Mouse (Mus musculus) thymus, adult 2 months (tissue): ENCODE results near the gene Nat8f6. TPM values are rescaled to one million over a fixed set of nuclear protein-coding genes. Genes with fewer than 3 reads are reported as not detected.

Source experiments
- DNase-seq: peaks from one replicate; pipeline ENCODE4 v3.0.0; 2021
- H3K27ac ChIP-seq: fragments of 200-500 bp; 2 replicates; pipeline ENCODE4 v1.5.1; 2012; ENCODE audit warnings: low read length, control low read depth; ENCODE audit not compliant: control insufficient read depth, insufficient read depth
- H3K27me3 ChIP-seq: fragments of 200-500 bp; 2 replicates; pipeline ENCODE4 v1.6.1; 2012; ENCODE audit warnings: mild to moderate bottlenecking, low read length, moderate library complexity, mixed read lengths; ENCODE audit not compliant: control insufficient read depth, insufficient read depth
- H3K36me3 ChIP-seq: fragments of 200-500 bp; 2 replicates; pipeline ENCODE4 v1.6.1; 2012; ENCODE audit warnings: mild to moderate bottlenecking, low read length, moderate library complexity; ENCODE audit not compliant: control insufficient read depth, insufficient read depth
- H3K4me1 ChIP-seq: fragments of 200-500 bp; replicated peaks from 2 replicates; pipeline ENCODE4 v1.6.1; 2012; ENCODE audit warnings: low read length; ENCODE audit not compliant: control insufficient read depth, insufficient read depth
- H3K4me3 ChIP-seq: fragments of 200-500 bp; 2 replicates; pipeline ENCODE4 v1.5.1; 2012; ENCODE audit warnings: mild to moderate bottlenecking, low read length, control low read depth, moderate library complexity; ENCODE audit not compliant: control insufficient read depth, insufficient read depth
- CTCF ChIP-seq: fragments of 200-500 bp; IDR thresholded peaks from 2 replicates; pipeline ENCODE4 v1.5.1; 2012; ENCODE audit warnings: mild to moderate bottlenecking, control low read depth, low read length, moderate library complexity, borderline replicate concordance; ENCODE audit not compliant: control insufficient read depth, poor library complexity, insufficient read depth; ENCODE audit errors: extremely low read depth
- POLR2A ChIP-seq: fragments of 200-500 bp; IDR thresholded peaks from 2 replicates; pipeline ENCODE4 v1.6.1; 2012; ENCODE audit warnings: mild to moderate bottlenecking, low read length, control low read depth, moderate library complexity; ENCODE audit not compliant: control insufficient read depth, poor library complexity, insufficient read depth; ENCODE audit errors: extremely low read depth
- WGBS: fragments of 180-500 bp; shearing (Covaris S2); methylation state at CpG from one replicate; pipeline ENCODE4 v1.1.7; 2018; 5-methylcytosine and 5-hydroxymethylcytosine counted together
- polyA plus RNA-seq: library from polyadenylated mRNA; depleted of rRNA; stranded (reverse); fragments of >200 nt; gene quantifications from 2 replicates; pipeline ENCODE4 v1.2.3, GENCODE M21; 2012

Gene Nat8f6
- polyA plus RNA-seq, 1 experiment: 0.34 TPM

- H3K4me3 ChIP-seq: no peak overlapping the region
- H3K27me3 ChIP-seq: no peaks in the 10 kb centered on the region
- DNase-seq: no peak
- TF ChIP-seq CTCF: no peak
- TF ChIP-seq POLR2A: no peak
- no peak overlapping the region for H3K27ac ChIP-seq
- H3K4me1 ChIP-seq: no peaks in the 10 kb centered on the region
- no peaks in the 10 kb centered on the region for H3K36me3 ChIP-seq
- WGBS: 91% methylated on average over 2 of the region's 2 CpGs
Observed at GRCm38 (mm10) chr6:85863136-85863535, 42.4 kb upstream of the Nat8f6 start.

- no peaks in the 10 kb centered on the region for H3K36me3 ChIP-seq
- DNase-seq: no peak
- H3K4me3 ChIP-seq: no peak overlapping the region
- H3K27ac ChIP-seq: no peak overlapping the region
- H3K27me3 ChIP-seq: no peaks in the 10 kb centered on the region
- 83% methylated on average over 3 of the region's 3 CpGs for WGBS
- H3K4me1 ChIP-seq: no peaks in the 10 kb centered on the region
- TF ChIP-seq CTCF (no peak), POLR2A (no peak)
Observed at GRCm38 (mm10) chr6:85862565-85862964, 41.8 kb upstream of the Nat8f6 start.

- H3K4me3 ChIP-seq: no peak overlapping the region
- no peak for DNase-seq
- H3K36me3 ChIP-seq: no peaks in the 10 kb centered on the region
- no peak overlapping the region for H3K27ac ChIP-seq
- H3K27me3 ChIP-seq: no peaks in the 10 kb centered on the region
- no peak for TF ChIP-seq CTCF
- no peak for TF ChIP-seq POLR2A
- WGBS: 98% methylated on average over 3 of the region's 3 CpGs
- H3K4me1 ChIP-seq: no peaks in the 10 kb centered on the region
Observed at GRCm38 (mm10) chr6:85861247-85861646, 40.5 kb upstream of the Nat8f6 start.

GRCm38 (mm10) chr6:85856194-85856678 is 35.5 kb upstream of the Nat8f6 start:
- Histone ChIP-seq H3K4me1 (no peaks in the 10 kb centered on the region), H3K27ac (no peak overlapping the region), H3K4me3 (no peak overlapping the region), H3K36me3 (no peaks in the 10 kb centered on the region), H3K27me3 (no peaks in the 10 kb centered on the region)
- WGBS: 97% methylated on average over 1 of the region's 1 CpGs
- DNase-seq: no peak
- TF ChIP-seq CTCF (no peak), POLR2A (no peak)

GRCm38 (mm10) chr6:85853481-85853880 is 32.7 kb upstream of the Nat8f6 start:
- no peaks in the 10 kb centered on the region for H3K36me3 ChIP-seq
- H3K4me1 ChIP-seq: no peaks in the 10 kb centered on the region
- 93% methylated on average over 3 of the region's 3 CpGs for WGBS
- no peak for DNase-seq
- TF ChIP-seq POLR2A (no peak), CTCF (no peak)
- no peak overlapping the region for H3K27ac ChIP-seq
- no peaks in the 10 kb centered on the region for H3K27me3 ChIP-seq
- no peak overlapping the region for H3K4me3 ChIP-seq

- no peaks in the 10 kb centered on the region for H3K4me1 ChIP-seq
- 46% methylated on average over 7 of the region's 7 CpGs for WGBS
- H3K27ac ChIP-seq: no peak overlapping the region
- H3K27me3 ChIP-seq: no peaks in the 10 kb centered on the region
- no peak for TF ChIP-seq POLR2A
- TF ChIP-seq CTCF: no peak
- DNase-seq: no peak
- no peak overlapping the region for H3K4me3 ChIP-seq
- H3K36me3 ChIP-seq: no peaks in the 10 kb centered on the region
Observed at GRCm38 (mm10) chr6:85851062-85851773, 30.5 kb upstream of the Nat8f6 start.

- TF ChIP-seq CTCF (no peak), POLR2A (no peak)
- H3K27ac ChIP-seq: no peak overlapping the region
- 79% methylated on average over 2 of the region's 2 CpGs for WGBS
Observed at GRCm38 (mm10) chr6:85849240-85849639, 28.5 kb upstream of the Nat8f6 start.

GRCm38 (mm10) chr6:85848140-85848539 is 27.4 kb upstream of the Nat8f6 start:
- DNase-seq: no peak
- TF ChIP-seq CTCF (no peak), POLR2A (no peak)
- Histone ChIP-seq H3K27me3 (no peaks in the 10 kb centered on the region), H3K27ac (no peak overlapping the region), H3K4me3 (no peak overlapping the region), H3K36me3 (no peaks in the 10 kb centered on the region), H3K4me1 (no peaks in the 10 kb centered on the region)
- WGBS: 89% methylated on average over 4 of the region's 4 CpGs

More at GRCm38 (mm10) chr6:85849240-85849639, 28.5 kb upstream of the Nat8f6 start:
- H3K27me3 ChIP-seq: no peaks in the 10 kb centered on the region
- no peak overlapping the region for H3K4me3 ChIP-seq
- H3K4me1 ChIP-seq: no peaks in the 10 kb centered on the region
- H3K36me3 ChIP-seq: no peaks in the 10 kb centered on the region
- no peak for DNase-seq
